Mouse (Mus musculus) hindbrain, embryonic 15.5 days (tissue): Measurements from ENCODE around the gene Cd96. TPM values are rescaled to one million over a fixed set of nuclear protein-coding genes. Genes with fewer than 3 reads are reported as not detected.

ENCODE experiments used
- ATAC-seq: fragments of 200-750 bp; cut with Nextera tagmentation; 2 replicates; pipeline ENCODE4 v1.8.0; 2017; ENCODE audit warnings: low read depth, moderate number of reproducible peaks, moderate TSS enrichment; ENCODE audit not compliant: low FRiP score
- H3K27ac ChIP-seq: fragments of 300-500 bp; sonication (generic); replicated peaks from 2 replicates; pipeline ENCODE4 v1.5.1; 2015; ENCODE audit warnings: mild to moderate bottlenecking, inconsistent platforms
- H3K27me3 ChIP-seq: fragments of 300-500 bp; sonication (generic); 2 replicates; pipeline ENCODE4 v1.6.1; 2015; ENCODE audit warnings: control low read depth, inconsistent platforms
- H3K36me3 ChIP-seq: fragments of 300-500 bp; sonication (generic); 2 replicates; pipeline ENCODE4 v1.6.1; 2015; ENCODE audit warnings: control low read depth, inconsistent platforms
- H3K4me1 ChIP-seq: fragments of 300-500 bp; sonication (generic); replicated peaks from 2 replicates; pipeline ENCODE4 v1.6.1; 2015; ENCODE audit warnings: control low read depth, inconsistent platforms
- H3K4me2 ChIP-seq: fragments of 300-500 bp; sonication (generic); 2 replicates; pipeline ENCODE4 v1.6.1; 2015; ENCODE audit warnings: moderate library complexity, mild to moderate bottlenecking, inconsistent platforms
- H3K4me3 ChIP-seq: fragments of 300-500 bp; sonication (generic); 2 replicates; pipeline ENCODE4 v1.5.1; 2015; ENCODE audit warnings: mild to moderate bottlenecking, inconsistent platforms
- H3K9ac ChIP-seq: fragments of 300-500 bp; sonication (generic); 2 replicates; pipeline ENCODE4 v1.6.1; 2015; ENCODE audit warnings: inconsistent platforms
- H3K9me3 ChIP-seq: fragments of 300-500 bp; sonication (generic); 2 replicates; pipeline ENCODE4 v1.6.1; 2016; ENCODE audit warnings: control low read depth, inconsistent platforms
- WGBS: fragments of 180-500 bp; shearing (Covaris S2); methylation state at CpG from one replicate; pipeline ENCODE4 v1.1.7; 2015; 5-methylcytosine and 5-hydroxymethylcytosine counted together
- polyA plus RNA-seq: library from polyadenylated mRNA; unstranded; fragments of >200 nt; fragmentation: Nextera tagmentation; extraction: Ambion mirVana; gene quantifications from 2 replicates; pipeline ENCODE4 v1.2.1, GENCODE M21; 2015

Cd96 gene
- polyA plus RNA-seq, 1 experiment from 2014 or later = not detected

GRCm38 (mm10) chr16:46107431-46107830, 12.6 kb downstream of the Cd96 start:
- 65% methylated on average over 4 of the region's 4 CpGs for WGBS

DNA sequence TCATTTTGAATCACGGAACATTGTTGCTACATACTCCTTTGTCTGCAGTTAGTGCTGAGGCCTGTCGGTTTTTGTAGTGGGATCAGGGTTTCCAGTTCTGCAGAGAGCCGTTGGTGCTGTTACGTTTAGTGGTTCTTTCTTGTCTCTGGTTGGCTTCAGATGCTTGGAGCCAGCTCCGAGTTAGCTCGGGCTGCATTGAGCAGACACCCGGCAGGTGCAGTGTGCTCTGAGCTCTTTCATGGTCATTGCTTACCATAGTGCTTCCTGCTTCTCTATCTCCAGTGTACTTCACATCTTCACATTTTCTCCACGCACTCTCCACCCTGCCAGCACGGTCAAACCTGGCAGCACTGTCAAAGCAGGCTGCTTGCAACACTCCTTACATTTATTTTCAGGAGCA, 15.6 kb downstream of the Cd96 start:
- Histone ChIP-seq H3K27me3 (no peaks in the 10 kb centered on the region), H3K36me3 (no peaks in the 10 kb centered on the region), H3K4me2 (no peak overlapping the region), H3K4me3 (no peak overlapping the region), H3K27ac (no peak overlapping the region), H3K9me3 (no peaks in the 10 kb centered on the region), H3K9ac (no peak overlapping the region), H3K4me1 (no peaks in the 10 kb centered on the region)
- ATAC-seq = no peak
- 83% methylated on average over 9 of the region's 9 CpGs for WGBS

More at GRCm38 (mm10) chr16:46107431-46107830, 12.6 kb downstream of the Cd96 start:
- H3K4me3 ChIP-seq = no peak overlapping the region
- H3K9me3 ChIP-seq = no peaks in the 10 kb centered on the region
- no peak overlapping the region for H3K27ac ChIP-seq
- H3K36me3 ChIP-seq = no peaks in the 10 kb centered on the region
- ATAC-seq = no peak
- no peaks in the 10 kb centered on the region for H3K4me1 ChIP-seq
- no peaks in the 10 kb centered on the region for H3K27me3 ChIP-seq
- H3K4me2 ChIP-seq = no peak overlapping the region
- no peak overlapping the region for H3K9ac ChIP-seq

GRCm38 (mm10) chr16:46101748-46102147, 18.3 kb downstream of the Cd96 start:
- WGBS = 39% methylated on average over 2 of the region's 2 CpGs
- H3K9me3 ChIP-seq = no peaks in the 10 kb centered on the region
- no peak for ATAC-seq
- H3K4me1 ChIP-seq = 0 out of 2 replicates have a peak, but pooled peaks cover 8% of the 10 kb centered on the region
- no peak overlapping the region for H3K9ac ChIP-seq
- no peak overlapping the region for H3K4me2 ChIP-seq
- no peak overlapping the region for H3K27ac ChIP-seq
- no peak overlapping the region for H3K4me3 ChIP-seq
- H3K36me3 ChIP-seq = no peaks in the 10 kb centered on the region
- H3K27me3 ChIP-seq = no peaks in the 10 kb centered on the region

DNA sequence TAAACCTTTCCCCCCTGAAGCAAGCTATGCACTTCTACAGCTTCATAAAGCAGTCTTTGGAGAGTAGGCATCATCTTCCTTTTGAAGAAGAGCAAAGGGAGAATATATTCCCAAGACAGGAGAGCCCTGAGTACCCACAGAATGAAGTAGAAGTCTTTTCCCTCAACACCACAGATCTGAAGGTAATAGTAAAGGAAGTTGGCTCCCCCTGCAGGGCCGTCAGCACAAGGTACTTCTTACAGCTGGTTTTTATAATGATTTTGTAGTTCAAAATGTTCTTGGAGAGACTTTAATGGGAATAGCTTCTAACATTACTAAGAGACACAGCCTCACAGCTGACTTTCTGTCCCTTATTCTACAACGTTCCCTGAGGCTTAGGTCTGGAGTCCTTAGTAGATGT, 19.8 kb downstream of the Cd96 start:
- Histone ChIP-seq H3K36me3 (no peaks in the 10 kb centered on the region), H3K4me2 (no peak overlapping the region), H3K4me3 (no peak overlapping the region), H3K27me3 (no peaks in the 10 kb centered on the region), H3K9ac (no peak overlapping the region), H3K27ac (no peak overlapping the region), H3K4me1 (0 out of 2 replicates have a peak, but pooled peaks cover 8% of the 10 kb centered on the region), H3K9me3 (no peaks in the 10 kb centered on the region)
- WGBS = 59% methylated on average over 2 of the region's 2 CpGs
- ATAC-seq = no peak

DNA sequence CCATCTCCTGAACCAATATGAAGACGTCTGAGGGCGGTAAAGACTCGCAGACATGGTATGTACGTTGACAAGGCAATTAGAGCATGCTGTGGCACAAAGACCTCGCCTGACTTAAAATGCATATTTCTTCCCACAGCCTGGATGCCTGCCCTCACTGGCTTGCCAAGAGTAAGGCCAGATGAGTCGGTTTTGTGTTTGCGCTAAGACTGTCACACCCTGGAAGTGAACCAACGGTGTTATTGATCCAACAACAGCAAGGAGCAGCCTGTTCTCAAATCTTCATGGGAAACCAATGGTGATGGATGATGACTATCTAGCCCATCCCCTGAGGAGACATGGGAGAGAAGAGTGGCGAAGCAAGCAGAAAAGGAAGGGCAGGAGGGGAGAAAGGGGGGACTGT, 22.6 kb downstream of the Cd96 start:
- Histone ChIP-seq H3K27me3 (no peaks in the 10 kb centered on the region), H3K36me3 (no peaks in the 10 kb centered on the region), H3K9ac (no peak overlapping the region), H3K27ac (no peak overlapping the region), H3K4me2 (no peak overlapping the region), H3K9me3 (no peaks in the 10 kb centered on the region), H3K4me1 (0 out of 2 replicates have a peak, but pooled peaks cover 8% of the 10 kb centered on the region), H3K4me3 (no peak overlapping the region)
- ATAC-seq = no peak
- 53% methylated on average over 9 of the region's 9 CpGs for WGBS

DNA sequence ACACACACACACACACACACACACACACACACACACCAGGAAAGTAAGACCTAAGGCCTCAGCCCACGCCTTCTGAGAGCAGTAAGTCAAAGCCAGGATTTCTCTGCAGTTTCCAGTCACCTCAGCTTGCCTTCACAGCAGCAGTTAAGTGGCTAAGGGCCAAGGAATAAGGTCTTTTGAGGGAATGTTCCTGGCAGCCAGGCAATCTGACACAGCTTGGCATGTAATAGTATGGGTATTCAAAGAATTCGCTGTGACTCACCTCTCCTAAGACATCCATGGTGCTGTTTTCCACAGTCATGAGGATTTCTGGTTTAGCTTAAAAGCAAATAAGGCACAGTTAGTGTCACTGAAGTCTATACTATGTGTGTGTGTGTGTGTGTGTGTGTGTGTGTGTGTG, 25.6 kb downstream of the Cd96 start:
- 73% methylated on average over 2 of the region's 2 CpGs for WGBS
- Histone ChIP-seq H3K27me3 (no peaks in the 10 kb centered on the region), H3K9me3 (no peaks in the 10 kb centered on the region), H3K36me3 (no peaks in the 10 kb centered on the region), H3K4me2 (no peak overlapping the region), H3K4me1 (0 out of 2 replicates have a peak, but pooled peaks cover 8% of the 10 kb centered on the region), H3K9ac (no peak overlapping the region), H3K27ac (no peak overlapping the region), H3K4me3 (no peak overlapping the region)
- ATAC-seq = no peak

GRCm38 (mm10) chr16:46092935-46093334, 27.1 kb downstream of the Cd96 start:
- H3K27me3 ChIP-seq = no peaks in the 10 kb centered on the region
- no peak overlapping the region for H3K9ac ChIP-seq
- H3K36me3 ChIP-seq = no peaks in the 10 kb centered on the region
- H3K4me3 ChIP-seq = no peak overlapping the region
- no peak overlapping the region for H3K27ac ChIP-seq
- no peak overlapping the region for H3K4me2 ChIP-seq
- no peak for ATAC-seq
- H3K4me1 ChIP-seq = 0 out of 2 replicates have a peak, but pooled peaks cover under 1% of the 10 kb centered on the region
- H3K9me3 ChIP-seq = no peaks in the 10 kb centered on the region
- 89% methylated on average over 2 of the region's 2 CpGs for WGBS

- Histone ChIP-seq H3K9me3 (no peaks in the 10 kb centered on the region), H3K9ac (no peak overlapping the region), H3K4me1 (no peaks in the 10 kb centered on the region), H3K4me2 (no peak overlapping the region), H3K27me3 (no peaks in the 10 kb centered on the region), H3K27ac (no peak overlapping the region), H3K4me3 (no peak overlapping the region), H3K36me3 (no peaks in the 10 kb centered on the region)
- 84% methylated on average over 5 of the region's 5 CpGs for WGBS
- no peak for ATAC-seq
Measured at GRCm38 (mm10) chr16:46086874-46087473, 33.1 kb downstream of the Cd96 start.

- no peak overlapping the region for H3K4me2 ChIP-seq
Measured at GRCm38 (mm10) chr16:46068000-46068399, 52.1 kb downstream of the Cd96 start.

GRCm38 (mm10) chr16:46063278-46063677, 56.8 kb downstream of the Cd96 start:
- no peaks in the 10 kb centered on the region for H3K4me1 ChIP-seq
- H3K4me2 ChIP-seq = no peak overlapping the region
- no peak overlapping the region for H3K9ac ChIP-seq
- 85% methylated on average over 5 of the region's 5 CpGs for WGBS
- no peak overlapping the region for H3K4me3 ChIP-seq
- H3K27ac ChIP-seq = no peak overlapping the region
- H3K27me3 ChIP-seq = no peaks in the 10 kb centered on the region
- ATAC-seq = no peak
- H3K9me3 ChIP-seq = no peaks in the 10 kb centered on the region
- no peaks in the 10 kb centered on the region for H3K36me3 ChIP-seq

More at GRCm38 (mm10) chr16:46068000-46068399, 52.1 kb downstream of the Cd96 start:
- no peaks in the 10 kb centered on the region for H3K27me3 ChIP-seq
- 88% methylated on average over 3 of the region's 3 CpGs for WGBS
- no peak overlapping the region for H3K4me3 ChIP-seq
- H3K36me3 ChIP-seq = no peaks in the 10 kb centered on the region
- H3K4me1 ChIP-seq = no peaks in the 10 kb centered on the region
- H3K9me3 ChIP-seq = no peaks in the 10 kb centered on the region
- no peak overlapping the region for H3K9ac ChIP-seq
- H3K27ac ChIP-seq = no peak overlapping the region
- no peak for ATAC-seq

DNA sequence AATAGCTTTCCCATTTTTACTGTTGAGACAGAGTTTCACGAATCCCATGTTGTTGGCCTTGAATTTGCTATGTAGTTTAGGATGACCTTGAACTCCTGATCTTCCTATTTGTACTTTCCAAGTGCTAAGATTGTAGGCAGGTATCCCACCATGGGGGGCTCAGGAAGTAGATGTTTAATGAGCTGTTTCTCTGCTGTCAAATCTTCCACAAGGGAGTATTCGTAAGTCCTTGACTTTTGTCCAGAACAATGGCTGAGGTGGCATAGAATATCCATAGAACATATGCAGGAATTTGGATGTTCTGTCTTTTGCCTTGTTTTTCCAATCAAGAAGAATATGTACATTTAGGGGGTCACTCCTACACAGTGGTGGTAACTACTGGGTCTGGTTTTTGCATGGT, 73.1 kb downstream of the Cd96 start:
- Histone ChIP-seq H3K4me2 (no peak overlapping the region), H3K36me3 (no peaks in the 10 kb centered on the region), H3K27ac (no peak overlapping the region), H3K9me3 (no peaks in the 10 kb centered on the region), H3K9ac (no peak overlapping the region), H3K27me3 (no peaks in the 10 kb centered on the region), H3K4me1 (no peaks in the 10 kb centered on the region), H3K4me3 (no peak overlapping the region)
- ATAC-seq = no peak
- 88% methylated on average over 2 of the region's 2 CpGs for WGBS

DNA sequence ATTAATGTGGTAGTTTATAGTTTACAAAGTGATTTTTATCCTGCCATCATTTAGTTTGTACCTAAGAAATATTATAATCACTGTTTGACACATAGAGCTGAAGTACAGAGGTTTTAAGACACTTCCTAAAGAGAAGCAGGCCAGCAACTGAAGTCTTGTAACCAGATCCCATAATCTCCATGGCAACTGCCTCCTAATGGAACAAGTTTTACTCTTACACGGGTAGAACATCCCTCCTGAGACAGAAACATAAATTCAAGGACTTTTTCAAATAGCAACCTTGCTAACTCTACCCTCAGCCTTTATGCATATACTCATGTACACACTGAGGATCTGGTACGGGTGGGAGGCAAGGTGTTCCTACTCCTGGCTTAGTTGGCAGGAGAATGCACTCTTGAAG, 83.8 kb downstream of the Cd96 start:
- H3K4me1 ChIP-seq = no peaks in the 10 kb centered on the region
- no peak overlapping the region for H3K27ac ChIP-seq
- no peak overlapping the region for H3K9ac ChIP-seq
- H3K4me2 ChIP-seq = no peak overlapping the region
- no peaks in the 10 kb centered on the region for H3K9me3 ChIP-seq
- H3K4me3 ChIP-seq = no peak overlapping the region
- H3K27me3 ChIP-seq = no peaks in the 10 kb centered on the region
- H3K36me3 ChIP-seq = no peaks in the 10 kb centered on the region
- ATAC-seq = no peak
- 57% methylated on average over 2 of the region's 2 CpGs for WGBS

GRCm38 (mm10) chr16:46033896-46034295, 86.2 kb downstream of the Cd96 start:
- no peaks in the 10 kb centered on the region for H3K4me1 ChIP-seq
- H3K9ac ChIP-seq = no peak overlapping the region
- no peak for ATAC-seq
- no peak overlapping the region for H3K4me3 ChIP-seq
- H3K4me2 ChIP-seq = no peak overlapping the region
- H3K27me3 ChIP-seq = no peaks in the 10 kb centered on the region
- H3K36me3 ChIP-seq = no peaks in the 10 kb centered on the region
- H3K27ac ChIP-seq = no peak overlapping the region
- WGBS = 83% methylated on average over 9 of the region's 9 CpGs
- H3K9me3 ChIP-seq = no peaks in the 10 kb centered on the region
